Mouse (Mus musculus): ENCODE data around the gene AI464131.
"Not testable (repeated sequence)": the region's sequence is repeated elsewhere in the genome, so short reads cannot be mapped to it uniquely, and the experiment has no call there.

The AI464131 gene

DNA sequence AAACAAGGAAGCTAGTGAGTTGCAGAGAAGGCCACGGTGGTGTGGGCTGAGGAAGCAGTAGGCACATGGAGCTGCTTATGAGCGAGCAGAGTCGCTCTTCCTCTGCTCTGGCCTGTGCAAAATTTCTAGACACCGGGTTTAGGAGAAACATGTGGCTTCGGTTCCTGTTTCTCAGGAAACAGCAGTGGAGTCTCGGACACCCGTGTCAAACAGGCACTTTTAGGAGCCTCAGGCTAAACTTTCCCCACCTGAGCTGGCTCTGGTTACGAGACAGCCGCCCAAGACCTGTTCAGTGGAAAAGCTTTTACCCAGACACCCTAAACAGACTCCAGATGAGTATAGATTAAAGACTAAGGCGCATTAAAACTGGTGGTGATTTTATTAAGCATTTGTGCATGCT is 33.7 kb downstream of the AI464131 start:
- DNase-seq = no peak

DNA sequence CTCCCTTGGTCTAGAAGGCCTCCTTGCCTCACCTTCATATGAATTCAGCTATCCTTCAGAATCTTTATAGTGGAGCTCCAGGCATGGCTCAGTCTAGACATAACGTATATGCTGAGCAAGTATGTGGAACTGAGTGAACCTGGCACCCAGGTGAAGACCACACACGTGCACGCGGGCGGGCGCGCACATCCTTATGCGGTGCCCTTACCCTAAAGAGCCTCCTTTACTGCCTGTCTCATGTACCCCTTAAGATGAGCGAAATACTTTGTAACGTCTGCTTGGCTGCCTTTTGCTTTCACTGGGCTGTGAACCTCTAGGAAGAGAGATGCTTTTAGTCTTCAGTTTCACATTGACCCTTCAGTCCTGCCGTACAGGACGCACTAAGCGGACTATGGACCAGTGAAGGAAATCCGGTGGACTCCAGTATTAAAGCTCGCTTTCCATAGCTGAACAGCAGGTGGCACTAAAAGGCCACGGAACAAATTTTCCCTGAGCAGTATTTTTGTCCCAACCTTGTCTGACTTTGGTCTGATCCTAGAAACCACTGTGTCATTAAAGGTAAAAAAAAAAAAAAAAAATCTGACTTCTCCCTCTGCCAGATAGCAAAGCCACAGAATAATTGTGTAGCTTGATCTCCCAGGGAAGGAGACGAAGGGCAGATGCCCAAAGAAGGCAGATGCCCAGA is 34.3 kb downstream of the AI464131 start:
- peak; percentile 81 to 84 for DNase-seq

DNA sequence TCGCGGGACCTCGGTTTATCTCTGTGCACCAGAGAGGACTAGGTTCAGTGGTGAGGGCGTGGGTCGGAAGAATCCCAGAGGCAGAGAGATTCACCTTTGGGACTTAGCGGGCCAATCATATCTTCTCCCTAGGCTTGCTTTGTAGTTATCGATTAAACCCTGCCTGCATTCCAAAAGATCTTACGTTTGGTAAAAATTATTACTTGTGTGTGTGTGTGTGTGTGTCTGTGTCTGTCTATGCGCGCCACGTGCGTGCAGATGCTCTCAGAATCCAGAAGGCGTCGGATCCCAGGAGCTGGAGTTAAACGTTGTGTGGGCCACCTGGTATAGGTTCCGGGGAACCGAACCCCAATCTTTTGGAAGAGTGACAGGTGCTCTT is 37.6 kb downstream of the AI464131 start:
- DNase-seq = peak in 1 of 2 experiments; percentile 33

DNA sequence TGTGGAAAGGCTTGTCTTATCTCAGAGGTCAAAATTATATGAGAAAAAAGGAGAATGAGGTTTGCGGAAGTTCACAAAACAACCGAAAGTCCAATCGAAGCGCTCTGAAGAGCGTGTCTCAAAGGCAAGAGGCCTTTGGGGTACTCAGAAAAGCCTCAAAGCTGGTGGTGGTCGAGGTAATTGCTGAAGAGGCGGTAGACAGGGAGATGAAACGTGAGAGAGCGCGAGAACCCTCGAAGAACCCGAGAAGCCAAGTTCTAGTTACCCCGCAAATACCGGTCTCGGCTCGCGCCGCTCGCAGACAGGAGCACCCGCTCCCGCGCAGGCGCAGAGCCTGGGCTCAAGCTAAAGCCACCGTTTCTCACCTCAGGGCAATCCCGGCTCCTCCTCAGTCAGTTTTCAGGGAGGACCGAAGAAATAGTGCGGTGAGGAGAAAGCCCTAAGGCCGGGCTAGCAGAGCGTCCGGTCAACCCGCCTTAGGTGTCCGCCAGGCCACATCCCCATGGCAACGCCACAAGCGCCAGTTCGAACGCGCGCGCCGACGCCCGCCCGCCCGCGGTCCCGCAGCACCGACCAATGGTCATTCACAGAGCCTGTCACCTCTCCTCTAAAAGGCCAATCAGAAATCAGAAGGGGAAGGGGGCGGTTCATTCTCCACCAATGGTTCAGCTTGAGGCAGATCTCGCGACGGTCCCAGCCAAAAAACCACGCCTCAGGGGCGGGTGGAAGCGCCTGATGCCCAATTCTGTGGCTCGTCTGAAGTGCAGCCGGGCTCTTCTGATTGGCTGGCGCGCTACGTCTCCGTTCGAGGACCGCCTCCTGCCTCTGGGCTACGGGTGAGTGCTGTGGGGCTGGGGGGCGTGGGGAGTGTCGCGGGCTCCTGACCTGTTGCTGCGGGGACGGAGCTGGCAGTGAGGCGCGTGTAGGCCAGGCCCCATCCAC is 38.3 kb downstream of the AI464131 start, which contains the start of the genes Kif24 and Nudt2:
TSS of gene Kif24 (minus strand) at position 543 of the 942 bp plus-strand sequence.
TSS of gene Nudt2 (plus strand) at position 807 of the 942 bp plus-strand sequence.
- DNase-seq = peak; percentile 98

DNA sequence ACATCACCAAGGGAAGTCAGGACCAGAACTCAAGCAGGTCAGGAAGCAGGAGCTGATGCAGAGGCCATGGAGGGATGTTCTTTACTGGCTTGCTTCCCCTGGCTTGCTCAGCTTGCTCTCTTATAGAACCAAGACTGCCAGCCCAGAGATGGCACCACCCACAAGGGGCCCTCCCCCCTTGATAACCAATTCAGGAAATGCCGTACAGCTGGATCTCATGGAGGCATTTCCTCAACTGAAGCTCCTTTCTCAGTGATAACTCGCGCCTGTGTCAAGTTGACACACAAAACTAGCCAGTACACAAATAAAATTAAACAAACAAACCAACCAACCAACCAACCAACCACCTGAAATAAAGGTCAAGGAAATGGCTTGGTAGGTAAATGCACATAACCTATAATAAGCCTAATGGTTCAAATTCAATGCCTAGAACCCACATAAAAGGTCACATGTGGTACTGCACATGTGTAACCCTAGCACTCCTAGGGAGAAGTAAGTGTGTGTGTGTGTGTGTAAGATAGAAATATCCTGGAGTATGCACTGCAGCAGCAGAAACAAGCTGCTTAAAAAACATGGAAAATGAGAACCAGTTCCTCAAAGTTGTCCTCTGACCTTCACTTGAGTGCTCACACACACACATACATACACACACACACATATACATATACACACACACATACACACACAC is 39.7 kb downstream of the AI464131 start:
- DNase-seq = not testable (repeated sequence)

DNA sequence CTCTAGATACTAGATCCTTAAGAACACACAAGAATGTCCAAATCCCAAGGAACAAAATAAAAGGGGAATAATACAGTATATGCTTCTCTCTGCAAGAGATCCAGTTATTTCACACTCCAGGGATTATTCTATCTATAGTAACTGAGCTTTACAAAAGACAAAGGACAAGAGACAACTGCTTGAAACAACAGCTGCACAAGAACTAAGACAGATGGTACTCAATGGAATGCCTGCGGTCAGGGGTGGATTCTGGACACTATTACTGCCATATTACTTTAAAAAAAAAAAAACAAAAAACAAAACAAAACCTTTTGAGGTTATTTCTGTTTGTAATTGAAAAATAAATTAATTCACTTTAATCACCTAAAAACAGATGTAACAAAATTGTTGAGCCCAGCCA is 42.2 kb downstream of the AI464131 start:
- DNase-seq = no peak

DNA sequence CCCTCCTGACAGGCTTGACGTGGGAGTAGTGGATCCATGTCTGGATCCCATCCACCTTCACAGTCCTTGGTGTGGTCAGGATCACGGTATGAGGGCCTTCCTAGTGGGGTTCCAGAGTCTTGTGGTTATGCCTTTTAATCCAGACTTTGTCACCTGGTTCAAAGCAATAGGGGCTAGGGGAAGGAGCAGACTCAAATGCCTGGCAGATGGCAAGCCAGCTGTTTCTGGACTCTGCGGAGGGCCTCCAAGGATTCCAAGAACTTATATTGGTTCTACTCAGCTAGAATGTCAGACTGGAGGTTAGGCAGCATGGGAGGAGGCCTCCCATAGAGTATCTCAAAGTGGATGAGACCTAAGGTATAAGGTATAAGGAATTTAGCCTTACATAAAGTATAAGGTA is 55.3 kb downstream of the AI464131 start:
- no peak for DNase-seq

All from cerebellum, postnatal 14 days (tissue).